Mouse (Mus musculus) urinary bladder, postnatal 25 days (tissue): ENCODE measurements around the gene Dgkh.
"Not testable (repeated sequence)": the region's sequence is repeated elsewhere in the genome, so short reads cannot be mapped to it uniquely, and the experiment has no call there.

Experiments used
- DNase-seq: peaks from one replicate; pipeline ENCODE4 v3.0.0; 2022; ENCODE audit warnings: low spot score

Gene Dgkh

GRCm38 (mm10) chr14:78627516-78628275 lies 104.9 kb downstream of the Dgkh start:
- DNase-seq = peak; percentile 9

DNA sequence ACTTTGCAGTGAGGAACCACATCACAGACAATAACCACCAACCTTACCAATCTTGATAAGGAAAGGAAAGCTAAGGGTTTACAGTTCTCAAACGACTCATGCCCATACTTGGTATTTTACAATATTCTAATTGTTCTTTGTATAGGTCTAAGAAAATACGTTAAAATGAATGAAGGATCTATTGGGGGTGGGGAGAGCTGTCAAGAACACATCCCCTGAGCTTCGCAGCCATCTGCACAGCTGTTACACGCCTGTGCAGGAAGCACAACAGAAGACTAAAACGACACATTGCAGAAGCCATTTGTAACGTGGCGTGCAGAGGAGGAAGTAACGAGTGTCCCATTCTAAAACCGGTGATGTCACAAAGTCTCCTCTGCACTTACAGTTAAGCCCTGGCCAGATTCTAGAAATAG lies 113.7 kb downstream of the Dgkh start:
- DNase-seq = no peak

GRCm38 (mm10) chr14:78613569-78613968 lies 119.0 kb downstream of the Dgkh start:
- no peak for DNase-seq

DNA sequence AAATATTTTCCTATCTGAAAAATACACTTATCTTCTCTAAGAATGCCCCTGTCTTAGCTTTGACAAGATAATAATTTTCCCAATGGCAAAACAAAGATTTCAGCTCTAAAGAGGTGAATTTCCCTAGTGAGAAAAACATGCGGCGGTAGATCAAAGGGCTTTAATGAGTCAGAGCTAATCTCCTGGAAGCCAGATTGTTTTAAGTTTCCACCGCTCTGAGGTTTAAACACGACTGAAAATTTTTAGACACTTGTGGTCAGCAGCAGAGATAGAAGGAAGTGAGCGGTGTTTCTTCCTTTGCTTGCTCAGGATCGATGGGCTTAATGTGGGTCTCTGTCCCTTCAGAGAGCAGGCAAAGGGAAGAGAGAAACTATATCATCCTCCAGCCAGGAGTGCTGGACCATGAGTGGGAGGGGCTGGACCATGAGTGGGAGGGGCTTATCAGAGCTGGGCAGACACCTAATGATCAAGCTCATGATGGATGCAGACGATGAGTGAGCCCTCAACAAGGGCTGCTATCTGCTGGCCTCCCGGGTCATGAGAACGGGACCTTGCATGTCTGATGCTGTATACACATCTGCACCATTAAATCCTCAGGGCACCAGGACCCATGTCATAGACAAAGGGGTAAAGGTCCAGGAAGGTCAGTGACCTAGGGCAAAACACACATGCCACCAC lies 120.3 kb downstream of the Dgkh start:
- DNase-seq = no peak

DNA sequence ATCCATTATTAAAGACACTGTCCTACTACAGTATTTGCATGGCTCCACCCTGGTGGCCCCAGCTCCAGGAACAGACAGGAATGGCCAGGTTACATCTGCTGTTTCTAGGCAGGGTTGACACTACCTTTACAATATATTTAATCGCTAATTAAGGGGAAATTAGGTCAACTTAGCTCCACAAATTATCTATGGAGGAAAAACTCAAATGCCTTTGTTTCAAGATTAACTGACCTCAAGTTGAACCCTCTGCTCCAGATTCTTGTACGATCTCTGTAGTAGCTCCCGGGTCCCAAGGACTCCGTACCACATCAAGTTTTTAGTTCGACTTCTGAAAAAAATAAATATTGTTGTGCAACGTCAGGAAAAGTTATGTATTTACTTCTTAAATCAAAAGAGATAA lies 137.7 kb downstream of the Dgkh start:
- DNase-seq = no peak

DNA sequence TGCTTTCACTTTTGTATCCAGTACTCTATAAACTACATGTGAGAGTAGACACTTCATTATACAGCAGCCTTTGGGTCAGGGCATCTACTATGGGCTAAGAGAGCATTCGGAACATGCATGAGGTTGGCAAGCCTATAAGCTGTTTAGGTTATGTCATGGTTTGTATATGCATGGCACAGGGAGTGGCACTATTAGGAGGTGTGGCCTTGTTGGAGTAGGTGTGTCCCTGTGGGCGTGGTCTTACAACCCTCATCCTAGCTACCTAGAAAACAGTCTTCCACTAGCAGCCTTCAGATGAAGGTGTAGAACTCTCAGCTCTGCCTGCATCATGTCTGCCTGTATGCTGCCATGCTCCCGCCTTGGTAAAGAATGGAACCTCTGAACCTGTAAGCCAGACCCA lies 139.6 kb downstream of the Dgkh start:
- no peak for DNase-seq

DNA sequence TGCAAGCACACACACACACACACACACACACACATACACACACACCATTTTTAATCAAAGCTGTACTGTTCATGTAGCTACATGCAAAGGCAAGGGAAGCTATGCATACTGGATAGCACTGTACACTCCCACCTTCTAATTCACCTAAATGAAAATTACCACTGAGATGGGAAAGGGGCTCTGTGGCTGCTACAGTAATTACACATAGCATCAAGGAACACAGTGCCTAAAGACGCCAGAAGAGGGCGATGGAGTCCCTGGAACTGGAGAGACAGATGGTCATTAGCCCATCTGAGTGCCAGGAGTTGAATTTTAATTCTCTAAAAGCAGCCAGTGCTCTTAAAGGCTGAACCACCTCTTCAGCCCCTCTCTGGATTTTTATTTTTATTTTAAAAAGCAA lies 142.2 kb downstream of the Dgkh start:
- DNase-seq = no peak

DNA sequence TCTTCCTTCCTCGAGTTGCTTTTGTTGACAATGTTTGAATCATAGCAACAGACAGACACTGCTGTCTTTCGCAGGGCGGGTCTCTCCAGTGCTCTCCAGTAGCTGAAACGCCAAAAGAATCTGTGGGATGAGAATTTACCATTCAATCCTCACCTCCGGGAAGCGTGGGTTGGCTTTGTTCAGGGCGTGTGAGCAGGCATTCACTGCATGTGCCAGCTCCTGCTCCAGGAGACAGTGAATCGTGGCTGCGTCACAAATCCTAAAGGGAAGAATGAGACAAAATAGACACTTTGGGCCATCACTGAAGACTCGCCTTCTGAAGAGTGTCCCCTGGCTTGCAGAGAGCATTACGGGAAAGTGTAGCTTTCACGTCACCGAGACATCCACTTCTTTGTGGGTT lies 148.4 kb downstream of the Dgkh start:
- DNase-seq = no peak

DNA sequence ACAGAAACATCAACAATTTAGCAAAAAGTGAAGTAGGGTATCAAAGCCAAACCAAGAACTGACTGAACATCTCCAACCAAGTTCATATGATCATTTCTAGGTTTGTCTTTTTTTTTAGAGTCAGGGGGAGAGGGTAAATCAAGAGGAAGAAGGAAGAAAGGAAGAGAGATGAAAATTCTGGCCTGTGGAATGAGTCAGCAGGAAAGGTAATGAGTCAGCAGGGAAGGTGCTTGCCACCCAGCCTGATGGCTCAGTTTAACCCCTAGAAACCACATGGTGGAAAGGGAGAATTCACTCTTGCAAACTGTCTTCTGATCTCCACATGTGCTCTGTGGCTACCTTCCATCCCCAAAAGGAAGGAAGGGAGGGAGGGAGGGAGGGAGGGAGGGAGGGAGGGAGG lies 149.4 kb downstream of the Dgkh start:
- no peak for DNase-seq

GRCm38 (mm10) chr14:78575899-78576298 lies 156.7 kb downstream of the Dgkh start:
- DNase-seq = no peak

GRCm38 (mm10) chr14:78568410-78568809 lies 164.2 kb downstream of the Dgkh start:
- no peak for DNase-seq

GRCm38 (mm10) chr14:78566431-78566830 lies 166.1 kb downstream of the Dgkh start:
- no peak for DNase-seq

DNA sequence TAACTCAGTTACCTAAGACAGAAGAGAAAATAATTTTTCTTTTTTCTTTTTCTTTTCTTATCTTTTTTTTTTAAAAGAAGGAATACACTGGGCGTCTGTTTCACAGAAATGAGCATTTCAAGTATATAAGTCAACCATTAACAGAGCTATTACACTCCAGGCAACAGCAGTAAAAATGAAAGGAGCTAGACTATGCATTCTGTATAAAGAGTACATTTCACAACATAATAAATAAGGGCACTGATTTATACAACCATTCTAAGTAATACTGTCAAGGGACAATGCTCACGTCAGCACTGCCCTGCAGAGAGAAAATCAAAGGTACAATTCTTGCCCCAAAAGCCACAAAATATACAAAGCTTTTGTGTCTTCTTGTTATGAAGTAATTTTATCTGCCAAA lies 168.3 kb downstream of the Dgkh start:
- DNase-seq = no peak

DNA sequence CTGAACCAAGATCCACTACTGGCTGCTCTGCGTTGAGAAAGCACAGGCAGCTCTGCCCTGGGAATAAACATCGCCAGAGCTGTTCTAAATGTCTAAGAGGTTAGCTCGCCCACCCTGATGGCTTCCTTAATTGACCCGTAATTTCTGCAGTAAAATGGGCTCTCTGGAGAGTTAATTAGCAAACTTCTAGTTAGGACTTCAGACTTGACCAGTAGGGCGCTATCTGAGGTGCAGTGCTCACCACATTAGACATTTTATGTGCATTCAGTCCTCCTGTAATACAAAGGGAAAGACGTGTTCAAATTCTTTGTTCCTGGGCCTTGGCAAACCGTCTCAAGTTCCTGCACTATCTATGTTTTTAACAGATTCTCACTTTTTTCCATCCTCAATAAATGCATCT lies 169.4 kb downstream of the Dgkh start:
- no peak for DNase-seq

GRCm38 (mm10) chr14:78562121-78562520 lies 170.5 kb downstream of the Dgkh start:
- DNase-seq = no peak

- DNase-seq = no peak
Measured at GRCm38 (mm10) chr14:78559042-78559441, 173.5 kb downstream of the Dgkh start.

GRCm38 (mm10) chr14:78554830-78555229 lies 177.7 kb downstream of the Dgkh start:
- not testable (repeated sequence) for DNase-seq

DNA sequence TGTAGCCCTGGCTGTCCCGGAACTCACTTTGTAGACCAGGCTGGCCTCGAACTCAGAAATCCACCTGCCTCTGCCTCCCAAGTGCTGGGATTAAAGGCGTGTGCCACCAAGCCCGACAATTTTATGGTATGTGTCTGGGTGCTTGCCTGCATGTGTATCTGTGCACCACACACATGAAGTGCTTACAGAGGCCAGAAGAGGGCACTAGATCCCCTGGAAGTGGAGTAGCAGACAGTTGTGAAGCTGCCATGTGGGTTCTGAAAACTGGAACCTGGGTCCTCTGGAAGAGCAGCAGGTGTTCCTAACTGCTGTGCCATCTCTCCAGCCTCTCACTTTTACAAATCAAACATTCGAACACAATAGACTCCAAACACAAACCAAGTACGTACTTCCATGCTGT lies 178.9 kb downstream of the Dgkh start:
- no peak for DNase-seq

- DNase-seq = no peak
Measured at GRCm38 (mm10) chr14:78548807-78549206, 183.8 kb downstream of the Dgkh start.

- no peak for DNase-seq
Measured at GRCm38 (mm10) chr14:78541319-78541718, 191.3 kb downstream of the Dgkh start.

DNA sequence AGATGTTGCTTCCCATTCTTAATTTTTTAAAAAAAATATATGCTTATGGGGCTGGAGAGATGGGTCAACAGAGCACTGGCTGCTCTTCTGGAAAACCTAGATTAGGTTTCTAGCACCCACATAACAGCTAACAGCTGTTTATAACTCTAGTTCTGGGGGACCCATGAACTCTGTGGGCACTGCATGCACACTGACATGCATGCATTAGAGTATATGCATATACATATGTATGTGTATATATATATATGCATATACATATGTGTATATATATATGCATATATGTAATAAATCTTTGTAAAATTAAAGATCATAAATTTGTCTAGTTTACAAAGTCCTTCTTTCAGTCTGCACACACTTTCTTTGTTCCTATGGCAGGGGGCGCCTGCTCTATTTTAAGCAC lies 192.8 kb downstream of the Dgkh start:
- no peak for DNase-seq

GRCm38 (mm10) chr14:78538572-78539320 lies 193.8 kb downstream of the Dgkh start:
- no peak for DNase-seq

GRCm38 (mm10) chr14:78537551-78537950 lies 195.0 kb downstream of the Dgkh start:
- no peak for DNase-seq
